Mouse (Mus musculus) B cell, adult 67 days (primary cell): Measurements from ENCODE around the gene Ccrl2. TPM values are rescaled to one million over a fixed set of nuclear protein-coding genes. Genes with fewer than 3 reads are reported as not detected.

Source experiments
- total RNA-seq, 2 experiments: library from RNA; stranded (reverse); gene quantifications; 4 replicates each; pipeline ENCODE4 v1.2.4; 2023

Gene Ccrl2
- 1 to 10 TPM; 2.8 to 4.6 TPM for total RNA-seq

DNA sequence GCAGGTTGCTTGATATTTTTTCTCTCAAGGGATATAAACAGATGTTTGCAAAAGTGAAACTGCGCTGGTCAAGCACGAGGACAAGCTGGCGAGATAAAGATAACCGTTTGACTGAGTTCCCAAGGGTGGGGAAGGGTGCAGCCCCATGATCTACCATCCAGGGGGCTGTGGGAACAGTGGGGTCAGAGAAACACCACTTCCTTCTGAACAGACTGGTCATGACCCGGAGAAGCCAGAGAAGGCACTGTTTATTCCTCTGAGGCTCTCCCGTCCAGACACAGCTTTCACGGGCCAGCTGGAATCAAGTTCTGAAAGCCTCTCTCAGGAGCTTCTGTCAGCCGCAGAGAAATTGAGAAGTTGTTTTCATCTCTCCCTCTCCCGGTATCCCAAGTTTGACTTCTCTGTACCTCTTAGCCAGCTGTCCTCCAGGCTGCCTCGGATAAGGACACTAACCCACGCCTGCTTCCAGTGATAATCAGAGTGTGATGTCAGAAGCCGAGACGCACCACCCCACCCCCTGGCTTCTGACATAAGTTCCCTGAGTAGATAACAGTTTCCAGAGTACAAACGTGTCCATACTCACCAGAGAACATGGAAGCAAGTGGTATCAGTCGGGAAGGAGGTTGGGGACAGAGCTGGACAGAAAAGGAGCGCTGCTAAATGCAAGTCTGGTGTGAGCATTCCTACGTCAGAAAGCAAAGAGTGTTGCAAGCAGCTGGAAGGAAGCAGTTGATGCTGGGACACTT lies at the start of gene Ccrl2:
Gene Ccrl2, minus strand, starts transcription at position 722 of the 746 bp plus-strand sequence.

GRCm38 (mm10) chr9:111019022-111019421 lies 38.3 kb downstream of the Ccrl2 start, which contains the start of gene Ltf:
Gene Ltf, plus strand, starts transcription at chr9:111019271.

Other genes with a start within 250 kb of the Ccrl2 start
- gene Prss44, start 243.5 kb downstream of the Ccrl2 start, total RNA-seq, result not detected
- not detected for gene Prss43, start 230.8 kb downstream of the Ccrl2 start, total RNA-seq
- gene Prss45, start 222.9 kb downstream of the Ccrl2 start, total RNA-seq, result not detected
- not detected for gene Prss46, start 213.0 kb downstream of the Ccrl2 start, total RNA-seq
- gene Prss50, start 199.6 kb downstream of the Ccrl2 start, total RNA-seq, result not detected
- gene Als2cl, start 177.6 kb downstream of the Ccrl2 start, total RNA-seq, result 1 to 10 TPM in 1 of 2 experiments, under 1 TPM in 1; 0.68 to 1.1 TPM
- gene Tmie, start 177.4 kb downstream of the Ccrl2 start, total RNA-seq, result not detected
- not detected for gene Fam240a, start 140.7 kb downstream of the Ccrl2 start, total RNA-seq
- not detected for gene Tdgf1, start 111.4 kb downstream of the Ccrl2 start, total RNA-seq
- gene Lrrc2, start 106.0 kb downstream of the Ccrl2 start, total RNA-seq, result under 1 TPM in 1 of 2 experiments, not detected in 1; 0.38 TPM
- not detected for gene Rtp3, start 66.9 kb downstream of the Ccrl2 start, total RNA-seq
- 1 to 10 TPM; 2.3 to 4.3 TPM for gene Ltf, start 38.2 kb downstream of the Ccrl2 start, total RNA-seq
- gene Lrrfip2, start 60.1 kb upstream of the Ccrl2 start, total RNA-seq, result 10 to 100 TPM; 27.3 to 33.9 TPM
- gene Mlh1, start 214.3 kb upstream of the Ccrl2 start, total RNA-seq, result 10 to 100 TPM; 57.9 to 61.9 TPM
- 10 to 100 TPM; 28.1 to 30.2 TPM for gene Epm2aip1, start 214.4 kb upstream of the Ccrl2 start, total RNA-seq